Mouse (Mus musculus) ES-Bruce4 (cell line): ENCODE measurements at regions not wholly inside any gene's neighbourhood (a gene's known extent, or its start where the extent isn't known, plus 50 kb on each side); places are given as distances from the start of the nearest gene placed in this dataset.

Source experiments
- H3K27ac ChIP-seq: 2 replicates; pipeline ENCODE4 v1.5.1; 2012; ENCODE audit warnings: low read length, inconsistent platforms; ENCODE audit not compliant: insufficient read depth
- H3K27me3 ChIP-seq: 2 replicates; pipeline ENCODE4 v1.6.1; 2012; ENCODE audit warnings: mild to moderate bottlenecking, low read length, inconsistent platforms; ENCODE audit not compliant: control insufficient read depth, poor library complexity, insufficient read depth, severe bottlenecking
- H3K36me3 ChIP-seq: 2 replicates; pipeline ENCODE4 v1.6.1; 2012; ENCODE audit warnings: inconsistent platforms, mild to moderate bottlenecking, low read length, moderate library complexity; ENCODE audit not compliant: control insufficient read depth, poor library complexity, insufficient read depth, severe bottlenecking
- H3K4me1 ChIP-seq: one replicate; pipeline ENCODE4 v1.8.1; 2011; ENCODE audit warnings: low read length; ENCODE audit not compliant: control insufficient read depth, insufficient read depth
- H3K4me3 ChIP-seq: 2 replicates; pipeline ENCODE4 v1.5.1; 2011; ENCODE audit warnings: low read depth, mild to moderate bottlenecking, low read length
- H3K9ac ChIP-seq: 2 replicates; pipeline ENCODE4 v1.6.1; 2012; ENCODE audit warnings: low read depth, mild to moderate bottlenecking, inconsistent platforms; ENCODE audit not compliant: poor library complexity, severe bottlenecking
- H3K9me3 ChIP-seq: replicated peaks from 2 replicates; pipeline ENCODE4 v1.6.1; 2012; ENCODE audit warnings: mild to moderate bottlenecking, low read length, inconsistent platforms; ENCODE audit not compliant: control insufficient read depth, poor library complexity, insufficient read depth, severe bottlenecking
- CTCF ChIP-seq: IDR thresholded peaks from one replicate; pipeline ENCODE4 v1.8.1; 2011; ENCODE audit warnings: low read depth, low read length
- EP300 ChIP-seq: IDR thresholded peaks from 2 replicates; pipeline ENCODE4 v1.6.1; 2011; ENCODE audit warnings: low read depth, low read length; ENCODE audit not compliant: insufficient read depth
- POLR2A ChIP-seq: IDR thresholded peaks from one replicate; pipeline ENCODE4 v1.8.1; 2011; ENCODE audit warnings: low read length; ENCODE audit not compliant: insufficient read depth

- TF ChIP-seq CTCF (no peak), EP300 (no peak), POLR2A (no peak)
- Histone ChIP-seq H3K4me3 (no peak overlapping the region), H3K9me3 (no peaks in the 10 kb centered on the region), H3K27me3 (no peaks in the 10 kb centered on the region), H3K36me3 (no peaks in the 10 kb centered on the region), H3K9ac (no peak overlapping the region), H3K4me1 (no peaks in the 10 kb centered on the region), H3K27ac (no peak overlapping the region)
These were observed 240.4 kb upstream of the C030005K15Rik start for GRCm38 (mm10) chr10:97966931-97967330.

GRCm38 (mm10) chr10:98007037-98007436 lies 280.5 kb upstream of the C030005K15Rik start:
- Histone ChIP-seq H3K9ac (no peak overlapping the region), H3K4me1 (no peaks in the 10 kb centered on the region), H3K27me3 (no peaks in the 10 kb centered on the region), H3K9me3 (no peaks in the 10 kb centered on the region), H3K4me3 (no peak overlapping the region), H3K27ac (no peak overlapping the region), H3K36me3 (no peaks in the 10 kb centered on the region)
- TF ChIP-seq POLR2A (no peak), EP300 (no peak), CTCF (no peak)

GRCm38 (mm10) chr10:98008355-98008754 lies 281.8 kb upstream of the C030005K15Rik start:
- no peaks in the 10 kb centered on the region for H3K27me3 ChIP-seq
- H3K4me3 ChIP-seq = no peak overlapping the region
- H3K9me3 ChIP-seq = no peaks in the 10 kb centered on the region
- no peaks in the 10 kb centered on the region for H3K4me1 ChIP-seq
- H3K27ac ChIP-seq = no peak overlapping the region
- TF ChIP-seq CTCF = no peak
- peak; percentile 87 for TF ChIP-seq EP300
- H3K36me3 ChIP-seq = no peaks in the 10 kb centered on the region
- no peak overlapping the region for H3K9ac ChIP-seq

- no peak overlapping the region for H3K9ac ChIP-seq
- H3K4me1 ChIP-seq = no peaks in the 10 kb centered on the region
- no peaks in the 10 kb centered on the region for H3K9me3 ChIP-seq
- no peaks in the 10 kb centered on the region for H3K36me3 ChIP-seq
- H3K4me3 ChIP-seq = no peak overlapping the region
- no peak overlapping the region for H3K27ac ChIP-seq
- TF ChIP-seq CTCF (no peak), EP300 (no peak), POLR2A (no peak)
- H3K27me3 ChIP-seq = no peaks in the 10 kb centered on the region
These were observed 286.4 kb upstream of the C030005K15Rik start for GRCm38 (mm10) chr10:98012916-98013315.

GRCm38 (mm10) chr10:98014985-98015902 lies 288.7 kb upstream of the C030005K15Rik start:
- Histone ChIP-seq H3K27me3 (no peaks in the 10 kb centered on the region), H3K27ac (no peak overlapping the region), H3K9ac (no peak overlapping the region), H3K9me3 (no peaks in the 10 kb centered on the region), H3K4me1 (no peaks in the 10 kb centered on the region), H3K4me3 (no peak overlapping the region), H3K36me3 (no peaks in the 10 kb centered on the region)
- TF ChIP-seq CTCF = no peak
- no peak for TF ChIP-seq EP300
- TF ChIP-seq POLR2A = no peak

- no peak for TF ChIP-seq POLR2A
- TF ChIP-seq CTCF = no peak
- TF ChIP-seq EP300 = no peak
- Histone ChIP-seq H3K27ac (no peak overlapping the region), H3K27me3 (no peaks in the 10 kb centered on the region), H3K4me3 (no peak overlapping the region), H3K4me1 (no peaks in the 10 kb centered on the region), H3K9ac (no peak overlapping the region), H3K36me3 (no peaks in the 10 kb centered on the region), H3K9me3 (no peaks in the 10 kb centered on the region)
These were observed 290.2 kb upstream of the C030005K15Rik start for GRCm38 (mm10) chr10:98016596-98017304.
